Mouse (Mus musculus) thymus, adult 2 months (tissue): Measurements from ENCODE around the gene Nr2f2.

Source experiments
- CTCF ChIP-seq: fragments of 200-500 bp; IDR thresholded peaks from 2 replicates; pipeline ENCODE4 v1.5.1; 2012; ENCODE audit warnings: mild to moderate bottlenecking, control low read depth, low read length, moderate library complexity, borderline replicate concordance; ENCODE audit not compliant: control insufficient read depth, poor library complexity, insufficient read depth; ENCODE audit errors: extremely low read depth
- POLR2A ChIP-seq: fragments of 200-500 bp; IDR thresholded peaks from 2 replicates; pipeline ENCODE4 v1.6.1; 2012; ENCODE audit warnings: mild to moderate bottlenecking, low read length, control low read depth, moderate library complexity; ENCODE audit not compliant: control insufficient read depth, poor library complexity, insufficient read depth; ENCODE audit errors: extremely low read depth

DNA sequence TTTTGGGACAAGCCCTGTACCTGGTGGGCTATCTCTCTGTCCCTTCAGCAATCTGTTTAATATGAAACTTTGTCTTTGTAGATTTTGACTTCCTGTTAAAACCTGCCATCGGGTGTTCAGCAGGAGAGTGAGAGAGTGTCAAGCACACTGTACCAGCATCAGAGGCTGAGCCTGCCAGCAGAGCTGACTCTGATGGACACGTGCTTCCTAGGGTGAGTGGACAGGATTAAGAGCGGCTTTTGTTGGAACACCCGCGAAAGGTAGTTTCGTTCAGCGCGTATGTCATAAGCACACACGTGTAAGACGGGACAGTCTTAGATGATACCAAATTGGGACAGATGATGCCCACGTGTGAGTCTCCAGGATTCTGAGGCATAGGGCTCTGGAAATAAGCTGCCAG lies 40.0 kb upstream of the Nr2f2 start:
- TF ChIP-seq POLR2A, result no peak
- no peak for TF ChIP-seq CTCF
